Mouse (Mus musculus) E14TG2a.4 (cell line): ENCODE results near the gene Haao.

Source experiments
- CTCF ChIP-seq: conservative IDR thresholded peaks from 2 replicates; pipeline ENCODE4 v1.5.1; 2014; ENCODE audit warnings: low read length
- POU5F1 ChIP-seq: IDR thresholded peaks from 2 replicates; pipeline ENCODE4 v1.6.1; 2014; ENCODE audit warnings: low read length, borderline replicate concordance

DNA sequence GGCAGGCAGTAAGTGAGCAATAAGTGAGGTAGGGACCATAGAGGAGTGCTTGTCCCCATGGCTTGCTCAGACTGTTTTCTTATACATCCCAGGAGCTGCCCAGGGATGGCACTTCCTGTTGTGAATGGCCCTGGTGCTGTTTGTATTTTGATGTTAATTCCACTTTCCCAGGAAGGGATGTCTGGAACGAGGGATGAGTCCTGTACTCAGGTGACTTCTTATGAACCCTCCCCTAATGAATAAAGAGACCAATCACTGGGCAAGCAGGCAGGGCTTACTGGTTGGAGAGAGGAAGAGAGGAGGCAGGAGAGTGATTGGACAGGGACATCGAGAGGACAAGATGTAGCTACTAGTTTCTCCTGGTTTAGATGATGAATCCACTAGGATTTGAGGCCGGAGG lies 33.3 kb upstream of the Haao start:
- TF ChIP-seq CTCF (no peak), POU5F1 (no peak)
